Mouse (Mus musculus) cerebellum, adult 11 months (tissue): ENCODE measurements at regions not wholly inside any gene's neighbourhood (a gene's known extent, or its start where the extent isn't known, plus 50 kb on each side); places are given as distances from the start of the nearest gene placed in this dataset.

Experiments
- DNase-seq: peaks from one replicate; pipeline ENCODE4 v3.0.0; 2022

GRCm38 (mm10) chr2:169109044-169109443 lies 153.7 kb upstream of the Zfp64 start:
- DNase-seq = no peak

- no peak for DNase-seq
Measured at GRCm38 (mm10) chr2:169108037-169108436, 152.7 kb upstream of the Zfp64 start.

DNA sequence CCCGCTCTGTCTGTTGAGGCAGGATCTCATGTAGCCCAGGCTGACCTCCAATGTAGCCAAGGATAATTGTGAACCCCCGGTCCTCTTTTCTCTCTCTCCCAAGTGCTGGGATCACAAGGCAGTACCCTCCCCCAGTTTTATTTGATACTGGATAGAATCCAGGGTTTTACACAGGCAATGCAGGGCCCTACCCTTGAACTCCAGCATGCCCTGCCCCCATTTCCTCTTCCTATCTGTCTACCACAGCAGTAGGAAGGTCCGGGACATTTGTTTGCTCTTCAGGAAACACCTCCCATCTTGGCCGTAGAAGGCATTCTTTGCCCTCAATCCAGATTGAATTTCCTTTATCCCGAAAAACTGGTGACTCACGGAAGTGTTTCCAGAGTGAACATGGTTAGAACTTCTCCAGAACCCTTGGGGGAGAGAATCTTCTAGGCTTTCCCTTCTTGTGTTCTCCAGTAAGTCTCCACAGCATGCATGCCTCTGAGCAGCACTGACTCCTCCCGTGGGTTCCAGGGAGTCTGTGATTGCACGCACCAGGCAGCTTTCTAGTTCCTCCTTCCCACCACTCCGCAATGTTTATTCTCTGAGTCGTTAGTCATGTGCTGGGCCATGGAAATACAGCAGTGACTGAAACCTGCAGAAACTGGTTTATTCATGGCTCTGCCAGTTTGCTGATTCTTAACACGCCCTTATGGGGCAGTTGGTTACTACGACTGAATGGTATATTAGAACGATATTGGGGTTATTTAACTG lies 146.3 kb upstream of the Zfp64 start:
- DNase-seq = no peak

DNA sequence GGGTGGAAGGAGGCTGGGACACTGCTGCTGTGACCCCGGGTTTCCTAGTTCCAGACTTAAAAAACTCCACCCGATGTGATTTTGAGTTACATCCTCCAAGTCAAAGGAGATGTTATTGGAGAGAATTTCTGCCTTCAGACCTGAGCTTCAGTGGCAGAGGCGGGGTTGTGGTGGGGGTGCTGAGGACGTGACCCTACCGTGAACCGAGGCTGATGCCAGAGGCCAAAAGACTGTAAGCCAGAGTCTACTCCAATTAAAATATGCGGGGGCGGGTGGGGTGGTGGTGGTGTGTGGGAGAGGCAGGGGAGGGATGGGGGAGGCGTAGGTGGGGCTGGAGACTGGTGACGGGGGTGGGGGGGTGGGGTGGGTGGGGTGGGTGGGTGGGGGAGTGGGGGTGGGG lies 145.1 kb upstream of the Zfp64 start:
- DNase-seq = no peak

DNA sequence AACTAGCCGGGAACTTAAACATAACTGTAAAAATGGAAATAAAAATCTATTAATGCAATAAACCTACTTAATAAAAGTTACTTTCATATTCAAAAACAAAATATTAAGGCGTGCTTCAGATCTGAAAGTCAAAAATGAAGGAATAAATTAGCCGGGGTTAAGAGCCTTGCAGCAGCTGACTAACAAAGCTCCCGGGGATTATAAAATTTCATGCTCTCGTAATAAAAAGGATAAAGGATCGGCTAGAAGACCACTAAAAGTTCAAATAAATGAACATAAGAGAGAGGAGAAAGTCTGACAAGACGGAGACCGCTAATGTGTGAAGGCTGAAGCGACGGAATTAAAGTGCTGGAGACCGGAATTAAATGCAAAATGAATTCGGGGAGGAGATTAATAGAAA lies 144.3 kb upstream of the Zfp64 start:
- DNase-seq = no peak

GRCm38 (mm10) chr2:169098591-169098990 lies 143.2 kb upstream of the Zfp64 start:
- DNase-seq = no peak

DNA sequence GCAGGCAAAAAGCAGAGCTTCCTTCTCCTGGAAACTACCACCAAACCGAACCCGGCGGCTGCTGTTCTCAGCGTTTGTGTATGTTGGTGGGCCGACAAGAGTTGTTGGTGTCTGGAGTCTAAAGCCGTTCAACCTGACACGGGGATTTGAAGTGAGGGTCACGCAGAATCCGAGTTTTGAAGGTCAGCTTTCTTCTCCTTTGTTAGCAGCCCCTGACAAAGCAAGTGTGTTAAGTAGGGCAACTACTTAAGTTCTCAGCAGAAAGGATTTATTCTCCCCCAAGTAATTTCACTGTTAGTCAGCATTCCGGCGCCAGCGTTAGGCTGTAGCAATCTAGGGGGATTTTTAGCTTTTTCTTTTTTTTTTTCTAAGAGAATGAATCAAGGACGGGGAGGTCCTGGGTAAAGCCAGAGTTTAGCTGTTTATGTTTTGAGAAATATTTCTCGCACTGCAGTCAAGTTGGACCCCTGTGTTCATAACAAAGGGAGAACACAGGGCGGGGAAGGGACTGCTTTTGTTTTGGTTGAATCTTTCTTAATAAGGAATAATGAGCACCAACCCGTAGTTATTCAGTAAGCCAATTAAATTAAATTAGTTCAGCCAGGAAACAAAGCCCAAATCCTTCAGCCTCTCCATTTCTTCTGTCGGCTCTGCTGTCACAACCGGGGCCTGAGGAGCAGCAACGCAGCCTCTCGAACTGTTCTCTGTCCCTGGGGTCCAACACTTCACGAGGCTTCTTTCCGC lies 138.8 kb upstream of the Zfp64 start:
- no peak for DNase-seq

DNA sequence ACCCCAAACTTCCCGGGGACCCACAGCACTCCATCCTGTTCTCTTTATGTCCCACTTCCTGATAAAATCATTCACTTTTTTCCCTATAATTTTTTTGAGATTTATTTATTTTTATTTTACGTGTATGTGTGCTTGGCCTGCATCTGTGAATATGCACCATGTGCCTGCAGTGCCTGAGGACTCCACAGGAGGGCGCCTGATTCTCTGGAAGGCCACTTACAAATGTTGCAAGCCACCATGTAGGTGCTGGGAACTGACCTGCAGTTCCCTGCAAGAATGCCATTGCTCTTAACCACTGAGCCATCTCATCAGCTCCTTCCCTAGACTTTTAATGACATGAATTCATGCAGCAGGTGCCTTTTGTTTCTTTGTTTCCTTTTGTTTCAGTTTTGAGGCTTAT lies 134.9 kb upstream of the Zfp64 start:
- DNase-seq = no peak

GRCm38 (mm10) chr2:169088870-169089484 lies 133.6 kb upstream of the Zfp64 start:
- DNase-seq = no peak

GRCm38 (mm10) chr2:169088301-169088700 lies 132.9 kb upstream of the Zfp64 start:
- no peak for DNase-seq

DNA sequence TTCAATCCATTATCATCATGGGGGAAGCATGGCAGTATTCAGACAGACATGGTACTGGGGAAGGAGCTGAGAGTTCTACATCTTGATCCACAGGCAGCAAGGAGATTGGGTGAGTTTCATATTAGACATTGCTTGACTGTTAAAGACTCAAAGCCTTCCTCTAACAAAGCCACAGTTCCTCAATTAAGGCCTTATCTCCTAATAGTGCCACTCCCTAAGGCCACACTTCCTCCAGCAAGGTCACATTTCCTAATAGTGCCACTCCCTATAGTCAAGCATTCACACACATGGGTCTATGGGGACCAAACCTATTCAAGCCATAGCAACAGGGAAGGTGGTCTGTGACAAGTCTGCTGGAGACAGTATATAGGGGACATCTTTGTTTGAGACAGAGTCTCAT lies 115.9 kb upstream of the Zfp64 start:
- DNase-seq = no peak

GRCm38 (mm10) chr2:169065166-169065698 lies 109.8 kb upstream of the Zfp64 start:
- no peak for DNase-seq

- DNase-seq = peak; percentile 26
Measured at GRCm38 (mm10) chr2:169061520-169061919, 106.1 kb upstream of the Zfp64 start.

- DNase-seq = no peak
Measured at GRCm38 (mm10) chr2:169060495-169060894, 105.1 kb upstream of the Zfp64 start.

GRCm38 (mm10) chr2:169057831-169058230 lies 102.4 kb upstream of the Zfp64 start:
- no peak for DNase-seq

GRCm38 (mm10) chr2:169049947-169050346 lies 94.6 kb upstream of the Zfp64 start:
- no peak for DNase-seq

DNA sequence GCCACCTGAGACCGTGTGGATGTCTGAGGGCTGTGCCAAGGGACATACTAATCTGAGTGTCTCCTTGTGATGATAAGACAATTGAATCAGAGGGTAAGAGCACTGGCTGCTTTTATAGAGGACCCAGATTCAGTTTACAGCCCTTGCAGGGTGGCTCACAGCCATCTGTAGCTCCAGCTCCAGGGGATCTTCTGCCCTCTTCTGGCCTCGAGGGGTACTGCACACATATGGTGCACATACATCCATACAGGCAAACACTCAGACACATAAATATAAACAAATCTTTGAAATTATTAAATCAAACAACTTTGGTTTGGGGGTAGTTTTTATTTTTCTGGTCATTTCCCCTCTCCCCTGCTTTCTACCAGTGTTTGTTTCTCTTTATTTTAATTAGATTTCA lies 86.4 kb upstream of the Zfp64 start:
- DNase-seq = no peak

- no peak for DNase-seq
Measured at GRCm38 (mm10) chr2:169037975-169038374, 82.6 kb upstream of the Zfp64 start.

- DNase-seq = no peak
Measured at GRCm38 (mm10) chr2:169037519-169037918, 82.1 kb upstream of the Zfp64 start.

DNA sequence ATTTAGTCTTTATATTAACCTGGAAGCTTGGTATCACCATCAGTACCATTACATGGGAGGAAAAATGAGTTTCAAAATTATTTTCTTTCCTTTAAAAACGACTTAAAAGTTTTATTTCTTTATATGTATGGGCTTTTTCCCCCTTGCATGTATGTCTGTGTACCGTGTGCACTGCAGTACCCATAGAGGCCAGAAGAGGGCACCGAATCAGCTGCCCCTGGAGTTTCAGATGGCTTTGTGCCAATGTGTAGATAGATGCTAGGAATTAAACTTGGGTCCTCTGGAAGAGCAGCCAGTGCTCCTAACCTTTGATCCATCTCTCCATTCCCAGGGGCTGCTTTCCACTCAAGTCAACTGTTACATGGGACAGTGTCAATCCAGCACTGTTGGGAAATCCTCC lies 79.9 kb upstream of the Zfp64 start:
- DNase-seq = no peak

GRCm38 (mm10) chr2:169033997-169034396 lies 78.6 kb upstream of the Zfp64 start:
- DNase-seq = no peak

GRCm38 (mm10) chr2:169033181-169033580 lies 77.8 kb upstream of the Zfp64 start:
- DNase-seq = no peak

DNA sequence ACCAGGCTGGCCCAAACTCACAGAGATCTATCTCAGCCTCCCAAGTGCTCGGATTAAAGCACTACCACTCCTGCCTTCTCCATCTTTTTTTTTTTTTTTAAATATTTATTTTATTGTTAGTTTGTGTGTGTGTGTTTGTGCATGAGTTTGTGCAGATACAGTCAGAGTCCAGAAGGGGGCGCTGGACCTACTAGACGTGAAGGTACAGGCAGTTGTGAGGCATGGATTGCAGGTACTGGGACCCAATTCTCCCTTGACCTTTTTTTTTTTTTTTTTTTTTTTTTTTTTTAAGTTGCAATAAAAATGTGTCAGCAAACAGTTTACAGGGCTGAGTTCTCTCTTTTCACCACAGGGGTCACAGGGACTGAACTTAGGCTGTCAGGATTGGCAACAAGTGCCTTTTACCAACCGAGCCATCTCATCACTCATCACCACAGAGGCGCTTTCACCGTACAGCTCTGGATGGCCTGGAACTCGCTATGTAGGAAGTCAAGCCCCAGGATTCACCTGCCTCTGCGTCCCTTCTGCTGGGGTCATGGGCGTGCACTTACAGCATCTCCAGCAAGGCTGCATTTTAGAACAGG lies 73.2 kb upstream of the Zfp64 start:
- no peak for DNase-seq
